Mouse (Mus musculus) embryonic facial prominence, embryonic 14.5 days (tissue): ENCODE data around the gene Gm42906. TPM values are rescaled to one million over a fixed set of nuclear protein-coding genes. Genes with fewer than 3 reads are reported as not detected.
A peak's percentile ranks its signal among the peaks of the same experiment; 100 is the strongest.

ENCODE experiments used
- ATAC-seq: fragments of 200-750 bp; cut with Nextera tagmentation; 2 replicates; pipeline ENCODE4 v1.8.0; 2017; ENCODE audit warnings: low read depth, moderate number of reproducible peaks, moderate TSS enrichment
- DNase-seq: peaks from one replicate; pipeline ENCODE4 v3.0.0-alpha.2; 2015; ENCODE audit warnings: low spot score
- H3K27ac ChIP-seq: fragments of 300-500 bp; sonication (generic); replicated peaks from 2 replicates; pipeline ENCODE4 v1.5.1; 2014; ENCODE audit warnings: low read depth, mild to moderate bottlenecking, low read length, moderate library complexity
- H3K27me3 ChIP-seq: fragments of 300-500 bp; sonication (generic); replicated peaks from 2 replicates; pipeline ENCODE4 v1.6.1; 2014; ENCODE audit warnings: low read length; ENCODE audit not compliant: control insufficient read depth, insufficient read depth
- H3K36me3 ChIP-seq: fragments of 300-500 bp; sonication (generic); 2 replicates; pipeline ENCODE4 v1.6.1; 2014; ENCODE audit warnings: low read length, mixed read lengths; ENCODE audit not compliant: control insufficient read depth, insufficient read depth
- H3K4me1 ChIP-seq: fragments of 300-500 bp; sonication (generic); 2 replicates; pipeline ENCODE4 v1.6.1; 2014; ENCODE audit warnings: antibody characterized with exemption, low read length; ENCODE audit not compliant: control insufficient read depth, insufficient read depth
- H3K4me2 ChIP-seq: fragments of 300-500 bp; sonication (generic); 2 replicates; pipeline ENCODE4 v1.6.1; 2014; ENCODE audit warnings: low read depth, mild to moderate bottlenecking, low read length, moderate library complexity, mixed read lengths
- H3K4me3 ChIP-seq: fragments of 300-500 bp; sonication (generic); 2 replicates; pipeline ENCODE4 v1.5.1; 2014; ENCODE audit warnings: low read depth, mild to moderate bottlenecking, low read length
- H3K9ac ChIP-seq: fragments of 300-500 bp; sonication (generic); 2 replicates; pipeline ENCODE4 v1.6.1; 2014; ENCODE audit warnings: low read depth, mild to moderate bottlenecking, low read length, moderate library complexity, mixed read lengths
- H3K9me3 ChIP-seq: fragments of 300-500 bp; sonication (generic); 2 replicates; pipeline ENCODE4 v1.6.1; 2016; ENCODE audit warnings: low read length; ENCODE audit not compliant: control insufficient read depth
- WGBS: fragments of 180-500 bp; shearing (Covaris S2); extraction: QIAGEN DNeasy Blood & Tissue Kit; methylation state at CpG from one replicate; pipeline ENCODE4 v1.1.7; 2014; 5-methylcytosine and 5-hydroxymethylcytosine counted together
- polyA plus RNA-seq: library from polyadenylated mRNA; unstranded; fragments of >200 nt; fragmentation: Nextera tagmentation; extraction: Ambion mirVana; gene quantifications from 2 replicates; pipeline ENCODE4 v1.2.1, GENCODE M21; 2014

Gm42906 gene
- polyA plus RNA-seq, 1 experiment from 2014 or later = not detected

DNA sequence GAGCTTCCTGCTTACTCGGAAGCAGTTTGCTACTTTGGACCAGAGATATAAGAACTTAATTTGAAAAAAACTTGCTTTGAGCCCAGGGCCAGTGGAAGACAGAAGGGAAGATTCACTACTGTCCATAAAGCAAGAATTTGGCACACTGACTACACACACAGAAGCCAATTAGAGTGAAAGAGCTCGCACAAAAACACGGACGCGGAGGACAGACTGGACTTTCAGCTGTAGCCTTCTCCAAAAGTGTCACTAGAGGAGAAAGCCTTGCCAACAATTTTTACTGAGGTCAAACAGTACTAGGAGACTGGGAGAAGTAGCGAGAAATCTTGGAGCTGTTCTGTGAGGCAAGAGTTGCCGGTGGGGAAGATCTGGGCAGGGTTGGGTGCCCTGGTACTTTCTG, 128.4 kb downstream of the Gm42906 start:
- Histone ChIP-seq H3K4me2 (no peak overlapping the region), H3K4me3 (no peak overlapping the region), H3K27ac (no peak overlapping the region), H3K27me3 (no peaks in the 10 kb centered on the region), H3K9me3 (no peaks in the 10 kb centered on the region), H3K36me3 (no peaks in the 10 kb centered on the region), H3K9ac (no peak overlapping the region), H3K4me1 (no peaks in the 10 kb centered on the region)
- ATAC-seq (no peak), DNase-seq (no peak)
- WGBS = 95% methylated on average over 7 of the region's 7 CpGs

DNA sequence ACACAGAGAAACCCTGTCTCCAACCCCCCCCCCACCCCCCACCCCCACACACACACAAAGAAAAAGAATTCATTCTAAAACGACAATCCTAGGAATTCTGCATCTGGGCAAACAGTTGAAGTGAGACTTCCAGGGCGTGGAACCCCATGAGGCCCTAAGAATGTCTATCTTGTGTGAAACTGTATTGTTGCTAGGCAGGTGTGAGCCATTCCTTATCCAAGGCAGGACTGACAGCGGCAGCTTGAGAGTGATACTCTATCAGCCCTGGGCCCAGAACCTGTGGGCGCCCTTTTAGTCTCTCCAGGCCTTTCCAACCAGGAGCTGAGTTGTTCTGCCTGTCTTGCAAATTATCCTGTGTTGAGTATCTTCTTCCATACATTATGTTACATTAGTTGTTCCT, 129.6 kb downstream of the Gm42906 start:
- no peak overlapping the region for H3K4me2 ChIP-seq
- H3K9me3 ChIP-seq = no peaks in the 10 kb centered on the region
- no peak overlapping the region for H3K27ac ChIP-seq
- ATAC-seq (no peak), DNase-seq (peak; percentile 58)
- H3K36me3 ChIP-seq = no peaks in the 10 kb centered on the region
- 67% methylated on average over 4 of the region's 4 CpGs for WGBS
- no peak overlapping the region for H3K4me3 ChIP-seq
- H3K4me1 ChIP-seq = no peaks in the 10 kb centered on the region
- H3K27me3 ChIP-seq = no peaks in the 10 kb centered on the region
- no peak overlapping the region for H3K9ac ChIP-seq

DNA sequence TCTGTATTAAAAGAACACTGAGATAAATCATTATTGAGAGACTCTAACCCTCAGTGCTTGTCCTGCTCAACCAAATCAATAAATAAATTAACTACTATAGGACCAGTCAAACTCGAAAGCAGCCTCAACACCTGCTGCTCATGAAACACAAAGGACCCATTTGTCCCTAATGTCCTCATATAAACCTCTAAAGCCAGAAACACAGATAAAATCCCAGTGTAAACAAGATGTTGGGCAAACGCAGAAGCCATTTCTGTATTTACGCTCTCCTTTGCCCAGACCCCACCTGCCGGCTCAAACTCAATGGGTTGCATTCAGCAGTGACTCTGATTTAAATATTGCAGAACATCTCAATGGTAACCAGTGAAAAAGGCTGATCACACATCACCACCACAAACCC, 131.7 kb downstream of the Gm42906 start:
- Histone ChIP-seq H3K9ac (no peak overlapping the region), H3K9me3 (0 out of 2 replicates have a peak, but pooled peaks cover 3% of the 10 kb centered on the region), H3K4me3 (no peak overlapping the region), H3K27me3 (no peaks in the 10 kb centered on the region), H3K27ac (no peak overlapping the region), H3K4me2 (no peak overlapping the region), H3K36me3 (no peaks in the 10 kb centered on the region), H3K4me1 (no peaks in the 10 kb centered on the region)
- ATAC-seq = no peak
- no peak for DNase-seq
- 58% methylated on average over 4 of the region's 4 CpGs for WGBS

- Histone ChIP-seq H3K9ac (no peak overlapping the region), H3K4me1 (no peaks in the 10 kb centered on the region), H3K27me3 (no peaks in the 10 kb centered on the region), H3K9me3 (0 out of 2 replicates have a peak, but pooled peaks cover 3% of the 10 kb centered on the region), H3K27ac (no peak overlapping the region), H3K4me2 (no peak overlapping the region), H3K36me3 (no peaks in the 10 kb centered on the region), H3K4me3 (no peak overlapping the region)
- ATAC-seq (no peak), DNase-seq (no peak)
- 83% methylated on average over 4 of the region's 4 CpGs for WGBS
These were observed 134.4 kb downstream of the Gm42906 start for GRCm38 (mm10) chr5:151293591-151293990.

GRCm38 (mm10) chr5:151292310-151292709, 135.7 kb downstream of the Gm42906 start:
- no peaks in the 10 kb centered on the region for H3K27me3 ChIP-seq
- 29% methylated on average over 1 of the region's 1 CpGs for WGBS
- no peak overlapping the region for H3K27ac ChIP-seq
- ATAC-seq = no peak
- H3K4me2 ChIP-seq = no peak overlapping the region
- DNase-seq = no peak
- no peak overlapping the region for H3K4me3 ChIP-seq
- H3K9ac ChIP-seq = no peak overlapping the region
- 0 out of 2 replicates have a peak, but pooled peaks cover 3% of the 10 kb centered on the region for H3K9me3 ChIP-seq
- H3K4me1 ChIP-seq = no peaks in the 10 kb centered on the region
- H3K36me3 ChIP-seq = no peaks in the 10 kb centered on the region

GRCm38 (mm10) chr5:151286331-151286730, 141.6 kb downstream of the Gm42906 start:
- H3K4me1 ChIP-seq = 0 out of 2 replicates have a peak, but pooled peaks cover 4% of the 10 kb centered on the region
- no peak overlapping the region for H3K4me3 ChIP-seq
- H3K27me3 ChIP-seq = no peaks in the 10 kb centered on the region
- H3K4me2 ChIP-seq = no peak overlapping the region
- peak overlapping the region; percentile 42 for H3K27ac ChIP-seq
- H3K9ac ChIP-seq = no peak overlapping the region
- ATAC-seq (peak; percentile 71; the same call in 1 of the 2 replicates), DNase-seq (peak; percentile 79)
- no peaks in the 10 kb centered on the region for H3K9me3 ChIP-seq
- no peaks in the 10 kb centered on the region for H3K36me3 ChIP-seq
- WGBS = 46% methylated on average over 1 of the region's 1 CpGs

DNA sequence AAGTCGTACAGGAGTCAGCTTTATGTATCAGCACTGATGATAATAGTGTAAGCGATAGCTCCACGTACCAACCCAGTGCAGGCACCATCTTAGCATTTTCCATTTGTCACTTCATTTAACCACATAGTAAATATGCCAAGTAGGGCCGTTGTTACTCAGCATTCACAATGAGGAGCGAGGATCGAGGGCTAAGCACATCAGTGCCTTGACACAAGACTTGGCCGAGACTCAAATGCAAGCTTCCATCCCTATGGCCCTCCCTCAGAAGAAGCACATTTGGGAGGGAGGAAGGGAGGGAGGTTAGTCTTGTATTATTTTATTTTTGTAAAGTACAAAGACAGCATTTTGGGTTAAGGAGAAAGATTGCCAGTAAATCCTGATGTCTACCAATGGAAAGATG, 148.4 kb downstream of the Gm42906 start:
- no peak for ATAC-seq
- Histone ChIP-seq H3K4me1 (no peaks in the 10 kb centered on the region), H3K4me2 (no peak overlapping the region), H3K4me3 (no peak overlapping the region), H3K36me3 (no peaks in the 10 kb centered on the region), H3K27ac (no peak overlapping the region), H3K9me3 (no peaks in the 10 kb centered on the region), H3K9ac (no peak overlapping the region), H3K27me3 (no peaks in the 10 kb centered on the region)
- WGBS = 91% methylated on average over 7 of the region's 7 CpGs
- DNase-seq = no peak

- H3K4me1 ChIP-seq = no peaks in the 10 kb centered on the region
- H3K27ac ChIP-seq = no peak overlapping the region
These were observed 150.0 kb downstream of the Gm42906 start for GRCm38 (mm10) chr5:151277927-151278326.

GRCm38 (mm10) chr5:151275986-151276385, 152.0 kb downstream of the Gm42906 start:
- Histone ChIP-seq H3K4me2 (no peak overlapping the region), H3K27me3 (no peaks in the 10 kb centered on the region), H3K9ac (no peak overlapping the region), H3K4me3 (no peak overlapping the region), H3K4me1 (no peaks in the 10 kb centered on the region), H3K27ac (no peak overlapping the region), H3K36me3 (no peaks in the 10 kb centered on the region), H3K9me3 (no peaks in the 10 kb centered on the region)
- DNase-seq (no peak), ATAC-seq (no peak)
- WGBS = 91% methylated on average over 2 of the region's 2 CpGs

More at GRCm38 (mm10) chr5:151277927-151278326, 150.0 kb downstream of the Gm42906 start:
- Histone ChIP-seq H3K9me3 (no peaks in the 10 kb centered on the region), H3K27me3 (no peaks in the 10 kb centered on the region), H3K4me3 (no peak overlapping the region), H3K36me3 (no peaks in the 10 kb centered on the region), H3K9ac (no peak overlapping the region), H3K4me2 (no peak overlapping the region)
- 82% methylated on average over 6 of the region's 6 CpGs for WGBS
- no peak for ATAC-seq
- no peak for DNase-seq
